Mouse (Mus musculus) leukemia stem cell, adult 10-12 weeks (primary cell): ENCODE data around the gene Syk. TPM values are rescaled to one million over a fixed set of nuclear protein-coding genes. Genes with fewer than 3 reads are reported as not detected.

Experiments
- polyA plus RNA-seq: library from polyadenylated mRNA; stranded (reverse); fragments of >175 nt; gene quantifications from 2 replicates; pipeline ENCODE4 v1.2.3, GENCODE M21; 2012; ENCODE audit warnings: low replicate concordance

Syk gene
- polyA plus RNA-seq, result 23.2 and 30.3 TPM in 2 replicates

DNA sequence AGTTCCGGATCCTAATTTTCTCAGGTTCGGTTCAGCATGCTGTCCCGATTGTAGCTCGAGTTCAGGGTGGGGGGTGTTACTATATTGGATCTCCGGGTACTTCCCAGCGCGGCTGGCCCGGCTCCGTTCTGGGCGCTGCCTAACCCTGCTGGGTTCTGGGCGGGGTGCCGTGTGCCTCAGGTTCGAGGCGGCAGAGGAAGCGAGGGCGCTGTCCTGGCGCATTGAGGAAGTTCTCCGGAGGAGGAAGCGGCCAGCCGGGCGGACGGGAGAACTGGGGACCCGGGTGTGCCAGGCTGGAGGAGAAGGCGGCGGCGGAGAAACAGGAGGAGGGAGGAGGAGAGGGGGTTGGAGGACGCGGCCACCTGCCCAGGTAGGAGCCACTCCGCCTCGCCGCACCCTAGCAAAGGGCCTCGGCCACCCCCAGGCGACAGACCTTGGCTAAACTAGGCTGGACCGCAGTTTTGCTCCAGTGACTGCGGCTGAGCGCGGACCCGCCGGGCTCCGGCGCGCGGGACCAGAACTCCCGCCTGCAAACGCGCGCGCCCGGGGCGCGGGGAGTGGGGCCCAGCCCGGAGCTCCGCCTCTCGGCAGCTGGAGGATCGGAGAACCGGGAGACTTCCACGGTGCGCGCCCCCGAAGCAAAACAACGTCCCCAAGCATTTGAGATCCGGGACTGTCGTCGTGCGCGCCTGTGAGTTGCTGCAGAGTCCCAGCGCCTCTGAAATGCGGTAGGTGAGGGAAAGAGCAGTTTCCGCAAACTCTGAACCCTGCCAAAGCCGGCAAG, at the start of gene Syk:
Syk (plus strand) TSS at position 296 of the 784 bp plus-strand sequence.

Other genes starting within 250 kb of the Syk start
- gene Diras2, start 51.9 kb upstream of the Syk start, polyA plus RNA-seq, result 0.03 and 0.06 TPM in 2 replicates